Mouse (Mus musculus): Measurements from ENCODE around the gene Cacnb2.
A peak's percentile ranks its signal among the peaks of the same experiment; 100 is the strongest.

The Cacnb2 gene

GRCm38 (mm10) chr2:14862981-14863380, 260.1 kb downstream of the Cacnb2 start:
- no peak for DNase-seq (ENCODE audit: low spot score in 2 of 2)

DNA sequence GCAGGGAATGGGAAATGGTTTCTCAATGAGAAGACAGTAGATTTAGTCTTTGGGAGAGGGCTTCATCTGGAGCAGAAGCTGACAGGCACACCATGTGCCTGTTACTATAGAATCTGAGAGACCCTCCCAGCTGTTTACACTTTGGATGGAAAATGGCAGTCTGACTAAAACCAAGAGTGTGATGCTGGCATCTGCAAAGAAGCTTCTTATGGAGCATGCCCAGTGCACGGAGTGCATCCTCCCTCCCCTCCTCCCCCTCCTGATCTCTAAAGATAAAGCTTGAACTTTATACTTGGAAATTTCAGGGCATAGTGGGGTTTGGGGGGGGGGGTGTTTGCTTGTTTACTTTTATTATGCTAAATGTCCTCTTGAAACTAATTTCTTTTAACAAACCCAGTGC, 270.2 kb downstream of the Cacnb2 start:
- DNase-seq (ENCODE audit: low spot score in 2 of 2), result no peak

DNA sequence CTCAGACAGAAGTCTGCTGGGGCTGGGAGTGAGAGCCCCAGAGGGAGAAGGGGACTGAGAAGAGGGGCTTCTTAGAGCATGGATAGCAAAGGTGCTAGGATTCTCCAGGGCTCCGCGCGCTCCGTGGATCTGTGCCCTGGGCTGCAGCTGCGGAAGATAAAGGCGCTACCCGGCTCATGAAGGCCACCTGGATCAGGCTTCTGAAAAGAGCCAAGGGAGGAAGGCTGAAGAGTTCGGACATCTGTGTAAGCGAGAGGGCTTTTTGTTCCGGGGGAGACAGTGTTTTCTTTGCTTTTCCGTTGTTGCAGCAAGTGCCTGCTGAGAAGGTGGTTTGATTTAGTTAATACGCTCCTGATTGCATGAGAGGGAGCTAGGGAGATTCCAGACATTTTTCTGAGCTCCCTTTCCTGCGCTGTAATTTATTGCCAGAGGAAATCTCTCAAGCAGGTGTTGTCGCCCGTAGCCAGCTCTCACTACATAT, 270.9 kb downstream of the Cacnb2 start:
- peak in 1 of 2 experiments; percentile 4 for DNase-seq (ENCODE audit: low spot score in 2 of 2)

GRCm38 (mm10) chr2:14874281-14875037, 271.6 kb downstream of the Cacnb2 start:
- no peak for DNase-seq (ENCODE audit: low spot score in 2 of 2)

GRCm38 (mm10) chr2:14875121-14875520, 272.2 kb downstream of the Cacnb2 start:
- no peak for DNase-seq (ENCODE audit: low spot score in 2 of 2)

DNA sequence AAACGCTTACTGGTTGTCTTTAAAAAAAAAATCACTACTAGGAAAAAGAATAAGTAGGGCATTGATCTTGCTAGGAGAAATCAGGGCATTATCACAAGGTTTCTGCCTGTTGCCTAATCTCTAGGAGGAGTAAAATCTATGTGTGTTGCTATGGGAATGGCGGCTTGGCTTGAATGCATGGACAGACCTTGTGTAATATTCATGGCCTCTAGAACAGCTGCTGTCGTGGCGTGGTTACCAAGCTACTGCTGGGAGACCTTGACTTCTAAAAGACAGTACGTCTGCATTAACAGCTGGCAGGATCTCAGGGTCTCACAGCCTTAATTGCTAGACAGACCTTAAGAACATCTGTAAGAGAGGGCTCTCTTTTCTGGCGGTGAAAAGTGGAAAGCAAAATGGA, 272.7 kb downstream of the Cacnb2 start:
- DNase-seq (ENCODE audit: low spot score in 2 of 2), result no peak

- DNase-seq (ENCODE audit: low spot score in 2 of 2), result no peak
Observed at GRCm38 (mm10) chr2:14878953-14879352, 276.1 kb downstream of the Cacnb2 start.

DNA sequence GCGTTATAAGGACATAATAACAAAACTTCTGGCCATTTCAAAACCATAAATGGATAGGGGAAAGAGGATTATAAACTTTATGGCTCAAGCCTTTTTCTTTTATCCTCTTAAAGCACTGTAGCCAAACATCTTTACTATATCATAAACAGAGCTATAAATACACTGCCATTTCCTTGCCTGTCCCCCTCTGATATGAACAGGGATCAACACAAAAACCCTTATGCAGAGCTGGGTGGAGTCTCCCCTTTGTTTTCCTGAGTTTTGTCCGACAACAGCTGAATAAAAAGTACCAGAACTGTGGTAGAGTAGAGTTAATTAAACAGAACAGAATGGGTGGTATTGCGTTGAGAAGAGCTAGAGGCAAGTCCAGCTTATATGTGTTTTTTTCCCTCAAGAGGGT, 280.6 kb downstream of the Cacnb2 start:
- DNase-seq (ENCODE audit: low spot score in 2 of 2), result no peak

GRCm38 (mm10) chr2:14888406-14889195, 285.7 kb downstream of the Cacnb2 start:
- no peak for DNase-seq (ENCODE audit: low spot score in 2 of 2)

DNA sequence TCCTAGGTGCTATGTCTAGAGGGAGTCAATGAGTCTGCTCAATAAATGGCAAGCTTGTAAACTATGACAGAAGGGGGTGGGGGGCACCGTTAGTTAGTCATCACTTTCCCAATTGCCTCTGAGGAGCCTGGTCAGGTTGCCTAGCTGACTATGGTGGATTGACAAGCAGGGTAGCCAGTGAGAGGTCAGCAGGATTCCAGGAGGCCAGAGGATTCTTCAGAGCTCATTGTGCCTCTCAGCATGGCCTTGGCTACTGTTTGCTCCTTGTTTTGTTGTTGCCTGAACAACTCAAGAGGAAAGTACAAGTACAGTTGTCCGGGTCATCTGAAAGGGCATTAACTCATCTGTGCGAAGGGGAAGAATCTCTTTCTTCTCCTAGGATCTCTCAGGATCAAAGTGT, 300.9 kb downstream of the Cacnb2 start:
- no peak for DNase-seq (ENCODE audit: low spot score in 2 of 2)

- no peak for DNase-seq (ENCODE audit: low spot score in 2 of 2)
Observed at GRCm38 (mm10) chr2:14904865-14905264, 302.0 kb downstream of the Cacnb2 start.

- no peak for DNase-seq (ENCODE audit: low spot score in 2 of 2)
Observed at GRCm38 (mm10) chr2:14907124-14907925, 304.4 kb downstream of the Cacnb2 start.

- no peak for DNase-seq (ENCODE audit: low spot score in 2 of 2)
Observed at GRCm38 (mm10) chr2:14917585-14918247, 314.8 kb downstream of the Cacnb2 start.

GRCm38 (mm10) chr2:14929866-14930265, 327.0 kb downstream of the Cacnb2 start:
- DNase-seq (ENCODE audit: low spot score in 2 of 2), result no peak

GRCm38 (mm10) chr2:14931968-14932367, 329.1 kb downstream of the Cacnb2 start:
- DNase-seq (ENCODE audit: low spot score in 2 of 2), result no peak

- no peak for DNase-seq (ENCODE audit: low spot score in 2 of 2)
Observed at GRCm38 (mm10) chr2:14936492-14936891, 333.6 kb downstream of the Cacnb2 start.

DNA sequence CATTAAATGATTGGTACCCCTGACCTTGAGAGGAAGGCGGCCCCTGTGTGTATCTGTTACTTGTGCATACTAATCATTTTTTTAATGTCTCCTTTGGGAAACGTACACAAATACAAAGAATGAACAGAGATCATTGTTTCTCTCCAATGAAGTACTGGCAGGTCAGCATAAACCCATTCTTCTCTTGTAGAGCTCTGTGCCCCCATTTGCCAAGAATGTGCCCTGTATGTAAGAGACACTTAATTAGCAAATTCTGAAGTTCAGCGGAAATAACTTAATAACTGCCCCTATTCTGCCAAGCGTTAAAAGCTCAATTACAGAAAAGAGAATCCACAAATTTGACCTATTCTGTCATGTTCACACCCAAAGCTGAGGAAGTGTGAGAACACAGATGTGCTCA, 339.4 kb downstream of the Cacnb2 start:
- no peak for DNase-seq (ENCODE audit: low spot score in 2 of 2)

DNA sequence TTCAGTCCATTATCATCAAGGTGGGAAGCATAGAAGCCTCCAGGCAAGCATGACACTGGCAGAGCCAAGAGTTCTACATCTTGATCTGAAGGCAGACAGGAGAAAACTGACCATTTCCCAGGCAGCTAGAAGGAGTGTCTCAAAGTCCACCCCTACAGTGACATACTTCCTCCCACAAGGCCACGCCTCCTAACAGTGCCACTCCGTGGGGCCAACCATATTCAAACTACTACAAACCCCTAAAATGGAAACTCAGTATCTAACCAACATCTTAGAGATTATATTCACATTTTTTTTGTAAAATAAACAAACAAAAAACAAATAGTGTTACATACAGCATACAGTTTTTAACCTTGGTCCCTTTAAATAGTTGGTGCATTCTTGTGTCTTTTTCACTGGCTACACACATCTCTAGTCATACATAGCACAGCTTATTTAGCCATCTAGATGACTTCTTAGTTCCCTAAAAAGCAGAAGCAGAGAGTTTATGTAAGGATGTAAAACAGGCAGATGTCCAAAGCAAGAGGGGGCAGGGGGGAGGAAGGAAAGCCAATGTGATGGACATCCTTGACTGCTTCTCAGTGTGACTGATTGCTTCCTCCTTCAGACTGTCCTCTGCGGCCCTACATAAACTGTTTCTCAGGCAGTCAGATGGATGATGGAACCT, 340.9 kb downstream of the Cacnb2 start:
- no peak for DNase-seq (ENCODE audit: low spot score in 2 of 2)

GRCm38 (mm10) chr2:14953090-14953489, 350.2 kb downstream of the Cacnb2 start:
- no peak for DNase-seq (ENCODE audit: low spot score in 2 of 2)

DNA sequence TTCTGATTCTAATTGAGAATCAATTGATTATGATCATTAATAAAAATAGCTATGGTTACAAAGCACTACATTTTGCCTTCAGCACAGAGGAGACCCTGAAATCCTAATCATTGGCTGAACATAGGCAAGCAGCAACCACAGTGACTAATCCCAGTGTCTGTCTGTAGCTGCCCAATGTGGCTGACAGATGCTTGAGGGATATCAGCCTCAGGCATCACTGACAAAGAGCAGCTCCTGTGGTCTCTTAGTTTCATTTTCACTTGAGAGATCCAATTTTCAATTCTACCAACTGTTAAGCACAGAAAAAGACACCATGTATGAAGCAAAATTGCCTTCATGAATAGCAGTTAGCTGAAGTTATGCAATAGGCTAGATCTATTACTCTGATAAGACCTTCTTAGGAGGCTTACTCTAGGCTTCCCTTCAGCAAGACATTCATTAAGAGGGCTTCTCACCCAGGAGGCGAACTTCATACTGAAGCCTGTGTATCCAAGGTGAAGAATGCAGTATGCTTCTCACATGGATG, 358.1 kb downstream of the Cacnb2 start:
- no peak for DNase-seq (ENCODE audit: low spot score in 2 of 2)

GRCm38 (mm10) chr2:14961493-14961892, 358.6 kb downstream of the Cacnb2 start:
- DNase-seq (ENCODE audit: low spot score in 2 of 2), result no peak

All from urinary bladder, adult 18-20 months (tissue).